Mouse (Mus musculus) frontal cortex, postnatal 14 days (tissue): Measurements from ENCODE around the gene Vipr2.

Experiments
- DNase-seq, 2 experiments: peaks; one replicate each; pipeline ENCODE4 v3.0.0; 2022; ENCODE audit warnings: low spot score in 2 of 2

Vipr2 gene

GRCm38 (mm10) chr12:116077074-116077854 is at the start of gene Vipr2:
Vipr2 (plus strand) TSS chr12:116077726.
- peak in 1 of 2 experiments; percentile 22 for DNase-seq

- no peak for DNase-seq
Observed at GRCm38 (mm10) chr12:116028095-116028494, 49.4 kb upstream of the Vipr2 start.

GRCm38 (mm10) chr12:116035346-116035745 is 42.2 kb upstream of the Vipr2 start:
- DNase-seq: no peak

DNA sequence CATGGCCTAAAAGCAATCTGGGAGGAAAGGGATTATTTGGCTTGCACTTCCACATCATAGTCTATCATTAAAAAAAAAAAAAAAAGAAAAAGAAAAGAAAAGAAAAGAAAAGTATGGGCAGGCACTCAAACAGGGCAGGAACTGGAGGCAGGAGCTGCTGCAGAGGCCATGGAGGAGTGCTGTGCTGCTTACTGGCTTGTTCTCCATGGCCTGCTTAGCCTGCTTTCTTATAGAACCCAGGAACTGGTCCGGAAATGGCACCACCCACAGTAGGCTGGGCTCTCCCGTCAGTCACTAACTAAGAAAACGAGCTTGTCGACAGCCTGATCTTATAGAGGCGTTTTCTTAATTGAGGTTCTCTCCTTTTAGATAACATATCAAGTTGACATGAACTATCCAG is 32.7 kb upstream of the Vipr2 start:
- DNase-seq: no peak

GRCm38 (mm10) chr12:116047440-116048377 is 29.8 kb upstream of the Vipr2 start, which contains the start of gene Zfp386:
Zfp386 (plus strand) TSS chr12:116047724.
- DNase-seq: peak; percentile 97 to 99

GRCm38 (mm10) chr12:116048766-116049165 is 28.8 kb upstream of the Vipr2 start:
- DNase-seq: no peak

- DNase-seq: no peak
Observed at GRCm38 (mm10) chr12:116049236-116049635, 28.3 kb upstream of the Vipr2 start.

DNA sequence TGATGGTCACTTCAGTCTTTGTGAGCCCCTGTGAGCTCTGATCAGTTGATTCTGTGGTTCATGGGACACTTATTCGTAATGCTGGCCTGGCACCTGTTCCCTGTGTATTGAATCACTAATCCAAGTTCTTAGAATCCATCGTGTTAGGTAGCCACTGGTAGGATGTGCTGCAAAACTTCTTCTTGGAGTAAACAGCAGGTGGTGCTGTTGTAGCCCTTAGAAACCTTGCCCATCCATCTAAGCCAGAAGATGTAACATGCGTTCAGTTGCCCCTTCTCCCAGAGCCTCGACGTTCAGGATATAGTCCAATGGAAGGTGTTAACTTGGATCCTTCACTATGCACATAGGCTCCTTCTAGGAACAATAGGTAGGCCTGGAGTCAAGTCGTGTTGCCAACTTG is 27.8 kb upstream of the Vipr2 start:
- DNase-seq: no peak

DNA sequence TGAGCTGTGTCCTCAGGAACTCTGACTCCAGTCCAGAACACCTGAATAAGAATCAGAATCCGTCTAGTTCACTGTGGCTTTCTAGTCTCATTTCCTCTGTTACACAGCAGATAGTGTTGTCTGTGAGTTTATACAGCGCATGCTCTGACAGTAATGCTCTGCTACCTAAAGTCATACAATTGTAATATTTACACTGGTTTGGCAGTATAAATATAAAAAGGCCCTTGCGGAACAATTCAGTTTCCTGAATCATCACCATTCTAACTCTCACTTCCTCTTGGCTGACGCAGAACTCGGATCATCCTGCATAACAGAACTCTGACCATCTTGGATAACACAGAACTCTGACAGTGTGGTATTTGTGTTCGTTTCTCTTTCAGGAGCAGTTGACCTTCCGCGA is 23.2 kb upstream of the Vipr2 start:
- no peak for DNase-seq

GRCm38 (mm10) chr12:116056112-116056511 is 21.4 kb upstream of the Vipr2 start:
- DNase-seq: no peak

- DNase-seq: no peak
Observed at GRCm38 (mm10) chr12:116061561-116062193, 15.8 kb upstream of the Vipr2 start.

- no peak for DNase-seq
Observed at GRCm38 (mm10) chr12:116062194-116062583, 15.3 kb upstream of the Vipr2 start.

GRCm38 (mm10) chr12:116063020-116063419 is 14.5 kb upstream of the Vipr2 start:
- no peak for DNase-seq

DNA sequence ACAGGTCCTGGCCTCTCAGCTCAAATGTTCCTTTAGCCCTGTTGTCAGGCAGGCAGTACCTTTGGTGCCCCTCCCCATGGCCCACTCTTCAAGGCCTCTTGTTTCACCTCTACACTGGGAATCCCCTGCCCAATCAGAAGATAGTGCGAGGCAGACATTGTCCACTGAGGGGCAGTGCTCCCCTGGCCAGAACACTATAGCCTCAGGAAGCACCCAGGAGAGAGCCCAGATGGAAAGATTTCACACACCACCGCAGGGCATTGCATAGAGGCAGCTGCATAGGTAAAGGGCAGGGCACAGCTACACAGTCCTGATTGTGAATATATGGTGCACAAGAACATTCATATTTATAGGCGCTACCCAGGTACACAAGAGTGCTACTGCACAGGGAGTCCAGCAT is 6.5 kb upstream of the Vipr2 start:
- DNase-seq: peak in 1 of 2 experiments; percentile 36

- DNase-seq: no peak
Observed at GRCm38 (mm10) chr12:116077855-116078366, 385 bp downstream of the Vipr2 start.

- DNase-seq: no peak
Observed at GRCm38 (mm10) chr12:116083125-116083524, 5.6 kb downstream of the Vipr2 start.

GRCm38 (mm10) chr12:116084294-116084693 is 6.8 kb downstream of the Vipr2 start:
- no peak for DNase-seq

GRCm38 (mm10) chr12:116086951-116087600 is 9.6 kb downstream of the Vipr2 start:
- no peak for DNase-seq

GRCm38 (mm10) chr12:116089836-116090235 is 12.3 kb downstream of the Vipr2 start:
- DNase-seq: no peak

DNA sequence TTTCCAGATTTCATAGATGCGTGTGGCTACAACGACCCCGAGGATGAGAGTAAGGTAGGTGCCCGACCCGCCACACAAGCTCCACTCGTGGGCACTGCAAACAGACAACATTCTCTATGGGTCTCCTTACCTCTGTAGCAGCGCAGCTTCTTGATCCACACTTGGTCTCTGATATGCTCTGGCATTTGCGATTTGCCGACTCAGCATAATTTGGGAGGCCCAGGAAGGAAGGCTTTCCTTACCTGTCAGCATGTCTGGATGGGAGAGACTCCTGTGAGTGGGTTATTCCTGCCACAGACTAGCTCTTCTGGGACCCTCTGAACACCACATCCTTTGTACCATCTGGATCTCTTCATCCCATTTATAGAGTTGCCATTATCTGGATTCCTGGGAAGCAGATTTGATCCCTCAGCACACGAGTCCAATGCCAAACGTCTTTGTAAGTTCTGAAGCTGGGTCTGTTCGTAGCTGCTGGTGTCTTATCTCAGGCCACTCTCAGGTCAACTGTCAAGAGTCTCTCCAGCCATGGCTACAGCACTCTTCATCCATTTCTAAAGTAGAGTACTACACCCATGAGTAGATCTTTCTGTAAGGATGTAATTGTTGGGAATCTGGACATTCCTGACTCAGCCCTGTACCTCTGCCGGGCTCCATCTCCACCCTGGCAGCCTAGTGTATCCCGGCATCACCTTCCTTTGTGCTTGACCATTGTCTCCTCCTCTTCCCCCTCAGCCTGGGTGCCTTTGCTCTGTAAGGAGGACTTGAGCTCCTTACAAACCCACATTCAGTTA is 17.4 kb downstream of the Vipr2 start:
- no peak for DNase-seq
